Mouse (Mus musculus): Measurements from ENCODE around the gene Xkr8.

GRCm38 (mm10) chr4:132771776-132772175 is 39.4 kb upstream of the Xkr8 start:
- TF ChIP-seq CTCF (IDR thresholded peaks at IDR 0.05; ENCODE audit: control insufficient read depth, insufficient read depth, insufficient read length) (no peak), USF1 (IDR thresholded peaks at IDR 0.05; ENCODE audit: low read depth) (no peak), MAX (IDR thresholded peaks at IDR 0.05) (no peak)
